Mouse (Mus musculus): ENCODE results near the gene Usp22.

Gene Usp22

GRCm38 (mm10) chr11:61111472-61111871, 63.4 kb downstream of the Usp22 start:
- in situ Hi-C loops (cut with MboI; ENCODE audit: unreplicated experiment in 2 of 2), result no loop called here

DNA sequence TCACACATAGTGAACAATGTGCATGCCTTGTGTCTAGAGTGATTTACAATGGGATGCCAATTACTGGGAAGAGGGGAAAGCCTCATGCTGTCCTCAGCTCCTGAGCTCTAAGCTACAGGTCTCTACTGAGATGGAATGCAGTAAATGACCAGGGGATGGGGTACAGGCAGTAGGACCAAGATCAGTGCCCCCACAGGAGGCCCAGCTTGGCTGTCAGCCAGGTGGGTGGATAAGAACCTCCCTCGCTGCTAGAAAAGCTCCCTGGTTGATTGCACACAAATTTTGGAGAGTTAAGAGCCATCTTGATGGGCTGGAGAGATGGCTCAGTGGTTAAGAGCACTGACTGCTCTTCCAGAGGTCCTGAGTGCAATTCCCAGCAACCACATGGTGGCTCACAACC, 63.9 kb downstream of the Usp22 start:
- in situ Hi-C loops (cut with MboI; ENCODE audit: unreplicated experiment in 2 of 2), result no loop called here

DNA sequence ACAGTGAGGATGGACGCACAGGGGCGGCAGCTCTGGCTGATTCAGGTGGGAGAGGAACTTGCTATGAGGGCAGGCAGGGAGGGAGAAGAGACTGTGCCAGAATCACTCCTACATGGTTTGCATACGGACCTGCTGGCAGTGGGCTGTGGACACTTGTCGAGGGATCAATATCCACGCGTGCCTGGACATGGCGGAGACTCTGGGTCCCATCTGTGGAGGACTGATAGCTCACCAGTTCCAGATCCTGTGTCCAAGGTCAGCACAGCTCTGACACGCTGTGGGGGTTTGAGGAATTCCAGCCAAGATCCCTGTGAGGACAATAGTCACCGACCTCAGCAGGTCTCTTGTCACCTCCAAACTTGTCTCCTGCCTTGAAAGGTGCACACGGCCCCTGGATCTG, 64.7 kb downstream of the Usp22 start:
- in situ Hi-C loops (cut with MboI; ENCODE audit: unreplicated experiment in 2 of 2), result no loop called here

DNA sequence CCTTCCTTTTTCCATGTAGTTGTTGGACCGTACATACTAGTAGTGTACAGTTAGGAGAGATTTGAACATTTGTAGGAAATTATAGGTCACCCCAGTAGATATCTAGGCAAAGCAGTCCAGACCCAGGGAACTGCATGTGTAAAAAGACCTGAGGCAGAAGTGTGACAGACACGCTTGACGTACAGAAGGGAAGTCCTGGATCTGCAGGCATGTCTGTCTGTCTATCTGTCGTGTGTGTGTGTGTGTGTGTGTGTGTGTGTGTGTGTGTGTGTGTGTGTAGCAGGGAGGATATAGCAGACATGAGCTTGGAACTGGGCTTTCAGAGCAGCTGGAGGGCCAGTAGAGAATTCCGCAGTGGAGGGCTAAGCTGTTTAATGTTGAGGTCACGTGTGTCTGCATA, 65.1 kb downstream of the Usp22 start:
- in situ Hi-C loops (cut with MboI; ENCODE audit: unreplicated experiment in 2 of 2), result loop anchor here (5.0 to 10.0 kb wide), 5 partner anchors 33 to 295 kb away; no protein-coding TSS in a partner anchor

DNA sequence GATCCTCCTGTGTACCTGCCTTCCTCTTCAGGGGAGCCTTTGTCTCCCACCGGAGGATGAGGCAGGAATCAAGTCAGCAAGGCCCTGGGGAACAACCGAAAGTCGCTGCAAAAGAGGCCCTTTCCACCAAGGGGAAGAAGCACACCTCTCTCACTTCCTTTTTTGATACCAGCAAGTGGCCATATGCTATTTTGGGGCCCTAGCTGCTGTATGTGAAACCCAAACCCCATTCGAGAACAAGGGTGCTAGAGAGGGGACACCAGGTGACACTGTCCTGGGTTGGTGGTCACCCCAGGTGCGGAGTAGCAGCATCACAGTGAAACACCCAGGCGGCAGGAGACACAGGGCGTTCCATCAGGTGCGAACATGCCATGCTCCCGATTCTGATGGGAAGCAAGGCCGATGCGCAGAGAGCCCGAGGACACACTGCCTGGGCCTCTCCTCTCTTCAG, 65.9 kb downstream of the Usp22 start:
- in situ Hi-C loops (cut with MboI; ENCODE audit: unreplicated experiment in 2 of 2), result loop anchor here (5.0 to 10.0 kb wide), 5 partner anchors 33 to 296 kb away; no protein-coding TSS in a partner anchor

DNA sequence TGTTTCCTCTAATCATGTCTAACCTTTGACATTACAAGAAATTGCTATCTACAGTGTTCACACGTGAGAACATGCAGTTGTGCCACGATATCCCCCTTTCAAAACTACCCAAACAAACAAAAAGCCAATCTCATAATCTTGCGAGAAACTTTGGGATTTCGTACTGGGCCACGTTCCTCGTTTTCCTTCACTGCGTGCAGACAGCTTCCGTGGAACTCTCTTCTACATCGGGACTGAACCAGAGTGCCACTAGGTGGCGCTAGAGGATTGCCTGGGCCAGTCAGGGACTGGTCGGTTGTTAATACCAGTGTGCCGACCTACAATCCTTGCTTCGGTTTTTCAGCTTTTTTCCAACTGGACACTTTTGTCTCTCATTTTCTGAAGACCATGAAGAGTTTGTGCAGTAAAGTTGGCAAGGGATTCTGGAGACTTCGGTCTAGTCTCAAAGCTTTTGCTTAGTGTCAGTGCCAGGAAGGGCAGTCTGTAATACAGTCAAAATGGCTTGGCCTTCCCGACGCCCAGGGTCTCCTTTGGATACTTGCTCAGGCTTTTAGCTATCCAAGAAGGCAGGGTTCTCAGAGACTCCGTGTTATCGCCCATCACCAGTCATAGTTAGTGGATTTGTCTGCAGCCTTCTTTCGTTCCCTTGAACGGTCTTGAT, 70.5 kb downstream of the Usp22 start:
- in situ Hi-C loops (cut with MboI; ENCODE audit: unreplicated experiment in 2 of 2), result loop anchor here (10.0 kb wide), 2 partner anchors 290 to 300 kb away; no protein-coding TSS in a partner anchor

- in situ Hi-C loops (cut with MboI; ENCODE audit: unreplicated experiment in 2 of 2), result loop anchor here (10.0 kb wide), 2 partner anchors 292 to 302 kb away; no protein-coding TSS in a partner anchor
These were observed 72.2 kb downstream of the Usp22 start for GRCm38 (mm10) chr11:61102397-61103339.
